Mouse (Mus musculus) hindbrain, embryonic 11.5 days (tissue): ENCODE data around the gene Prrg1. TPM values are rescaled to one million over a fixed set of nuclear protein-coding genes. Genes with fewer than 3 reads are reported as not detected.
"Not testable (repeated sequence)": the region's sequence is repeated elsewhere in the genome, so short reads cannot be mapped to it uniquely, and the experiment has no call there.

Source experiments
- ATAC-seq: fragments of 200-750 bp; cut with Nextera tagmentation; 2 replicates; pipeline ENCODE4 v1.8.0; 2017; ENCODE audit warnings: mild to moderate bottlenecking, moderate TSS enrichment, moderate library complexity; ENCODE audit not compliant: low FRiP score
- DNase-seq: peaks from one replicate; pipeline ENCODE4 v3.0.0-alpha.2; 2015; ENCODE audit warnings: low spot score
- H3K27ac ChIP-seq: fragments of 300-500 bp; sonication (generic); 2 replicates; pipeline ENCODE4 v1.5.1; 2014; ENCODE audit warnings: mild to moderate bottlenecking, low read depth, low read length
- H3K27me3 ChIP-seq: fragments of 300-500 bp; sonication (generic); 2 replicates; pipeline ENCODE4 v1.6.1; 2014; ENCODE audit warnings: mild to moderate bottlenecking, low read length, moderate library complexity, mixed read lengths; ENCODE audit not compliant: control insufficient read depth, insufficient read depth
- H3K36me3 ChIP-seq: fragments of 300-500 bp; sonication (generic); 2 replicates; pipeline ENCODE4 v1.6.1; 2014; ENCODE audit warnings: mild to moderate bottlenecking, low read length, moderate library complexity, mixed read lengths; ENCODE audit not compliant: control insufficient read depth, insufficient read depth
- H3K4me1 ChIP-seq: fragments of 300-500 bp; sonication (generic); replicated peaks from 2 replicates; pipeline ENCODE4 v1.6.1; 2014; ENCODE audit warnings: low read length, mixed read lengths; ENCODE audit not compliant: control insufficient read depth, insufficient read depth
- H3K4me2 ChIP-seq: fragments of 300-500 bp; sonication (generic); replicated peaks from 2 replicates; pipeline ENCODE4 v1.6.1; 2014; ENCODE audit warnings: mild to moderate bottlenecking, low read depth, low read length
- H3K4me3 ChIP-seq: fragments of 300-500 bp; sonication (generic); 2 replicates; pipeline ENCODE4 v1.5.1; 2014; ENCODE audit warnings: low read depth, low read length
- H3K9ac ChIP-seq: fragments of 300-500 bp; sonication (generic); 2 replicates; pipeline ENCODE4 v1.6.1; 2014; ENCODE audit warnings: low read depth, low read length
- H3K9me3 ChIP-seq: fragments of 300-500 bp; sonication (generic); 2 replicates; pipeline ENCODE4 v1.6.1; 2016; ENCODE audit warnings: low read length; ENCODE audit not compliant: control insufficient read depth
- WGBS: fragments of 180-500 bp; shearing (Covaris S2); extraction: QIAGEN DNeasy Blood & Tissue Kit; methylation state at CpG from one replicate; pipeline ENCODE4 v1.1.7; 2014; 5-methylcytosine and 5-hydroxymethylcytosine counted together
- polyA plus RNA-seq: library from polyadenylated mRNA; unstranded; fragments of >200 nt; fragmentation: Nextera tagmentation; extraction: Ambion mirVana; gene quantifications from 2 replicates; pipeline ENCODE4 v1.2.1, GENCODE M21; 2014

The Prrg1 gene
- polyA plus RNA-seq, 1 experiment from 2014 or later, result 7.7 TPM

DNA sequence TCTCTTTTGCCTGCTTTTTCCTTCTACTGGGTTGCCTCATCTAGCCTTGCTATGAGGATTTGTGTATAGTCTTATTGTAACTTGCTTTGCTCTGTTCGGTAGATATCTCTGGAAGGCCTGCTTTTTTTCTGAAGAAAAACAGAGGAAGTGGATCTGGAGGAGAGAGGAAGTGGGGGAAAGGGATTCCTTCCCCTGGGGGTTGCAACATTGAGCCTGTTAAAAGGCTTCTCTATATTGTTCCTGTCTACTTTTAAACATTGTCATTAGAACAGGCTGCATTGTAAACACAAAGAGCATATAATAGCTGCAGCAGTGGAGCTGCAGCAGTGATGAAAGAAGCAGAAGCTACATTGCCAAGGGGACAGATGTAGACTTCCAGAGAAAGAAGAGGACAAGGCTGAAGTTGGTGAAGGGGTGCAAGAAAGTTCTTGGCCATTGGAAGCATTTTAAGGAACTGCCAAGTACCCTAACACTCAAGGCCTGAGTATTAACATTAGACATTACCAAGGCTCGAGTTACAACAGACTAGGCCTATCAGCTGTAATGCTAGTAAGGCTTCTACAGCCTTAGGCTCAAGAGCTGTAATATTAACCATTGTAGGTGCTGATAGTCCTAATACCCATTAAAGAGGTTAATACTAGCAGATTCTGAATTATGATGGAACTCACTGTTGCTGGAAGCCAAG, 44.9 kb downstream of the Prrg1 start:
- no peaks in the 10 kb centered on the region for H3K36me3 ChIP-seq
- no peak overlapping the region for H3K9ac ChIP-seq
- no peak overlapping the region for H3K4me2 ChIP-seq
- no peak for ATAC-seq
- 72% methylated on average over 2 of the region's 2 CpGs for WGBS
- H3K4me1 ChIP-seq, result no peaks in the 10 kb centered on the region
- no peaks in the 10 kb centered on the region for H3K27me3 ChIP-seq
- H3K27ac ChIP-seq, result no peak overlapping the region
- no peak for DNase-seq
- no peak overlapping the region for H3K4me3 ChIP-seq
- no peaks in the 10 kb centered on the region for H3K9me3 ChIP-seq

DNA sequence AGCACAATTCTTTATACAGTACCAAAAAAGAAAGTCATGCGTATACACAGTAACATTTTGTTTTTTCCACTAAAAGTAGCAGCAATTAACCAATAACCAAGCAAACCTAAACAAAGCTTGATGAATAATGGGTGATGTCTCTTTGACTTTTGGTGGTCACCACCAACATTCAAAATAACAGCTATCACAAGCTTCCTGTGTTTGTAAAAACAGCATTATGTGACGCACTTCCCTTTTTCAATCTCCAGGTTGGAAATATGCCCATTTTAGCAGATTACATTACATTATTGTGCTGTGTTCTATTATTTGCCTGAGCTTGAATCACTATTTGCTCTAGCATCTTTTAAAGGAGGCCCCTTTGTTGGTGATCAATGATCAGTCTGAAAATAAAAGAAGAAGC, 65.4 kb downstream of the Prrg1 start:
- Histone ChIP-seq H3K9ac (no peak overlapping the region), H3K36me3 (no peaks in the 10 kb centered on the region), H3K27me3 (no peaks in the 10 kb centered on the region), H3K9me3 (no peaks in the 10 kb centered on the region), H3K27ac (no peak overlapping the region), H3K4me1 (no peaks in the 10 kb centered on the region), H3K4me2 (no peak overlapping the region), H3K4me3 (no peak overlapping the region)
- WGBS, result 97% methylated on average over 2 of the region's 2 CpGs
- DNase-seq (no peak), ATAC-seq (no peak)

DNA sequence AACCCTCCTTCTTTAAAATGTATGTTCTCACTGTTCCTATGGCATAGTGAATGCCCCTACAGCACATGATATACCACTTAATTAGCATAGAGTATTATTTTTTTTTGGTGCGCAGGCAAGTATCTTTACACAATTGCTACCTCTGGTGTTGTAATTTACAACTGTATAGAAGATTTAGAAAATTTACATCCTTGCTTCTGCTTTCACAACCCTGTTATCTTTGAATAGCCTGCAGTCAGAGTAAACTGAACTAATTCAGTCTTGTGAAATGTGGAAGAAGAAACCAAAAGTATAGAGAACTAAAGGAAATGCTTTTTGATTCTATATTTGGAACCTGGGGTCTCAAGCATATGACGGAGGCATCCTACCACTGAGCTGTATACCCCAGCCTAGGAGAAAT, 100.7 kb downstream of the Prrg1 start:
- no peaks in the 10 kb centered on the region for H3K9me3 ChIP-seq
- H3K9ac ChIP-seq, result no peak overlapping the region
- no peak overlapping the region for H3K27ac ChIP-seq
- no peaks in the 10 kb centered on the region for H3K36me3 ChIP-seq
- H3K4me3 ChIP-seq, result no peak overlapping the region
- no peak overlapping the region for H3K4me2 ChIP-seq
- H3K27me3 ChIP-seq, result no peaks in the 10 kb centered on the region
- no peaks in the 10 kb centered on the region for H3K4me1 ChIP-seq
- no peak for DNase-seq
- WGBS, result 97% methylated on average over 2 of the region's 2 CpGs
- no peak for ATAC-seq

DNA sequence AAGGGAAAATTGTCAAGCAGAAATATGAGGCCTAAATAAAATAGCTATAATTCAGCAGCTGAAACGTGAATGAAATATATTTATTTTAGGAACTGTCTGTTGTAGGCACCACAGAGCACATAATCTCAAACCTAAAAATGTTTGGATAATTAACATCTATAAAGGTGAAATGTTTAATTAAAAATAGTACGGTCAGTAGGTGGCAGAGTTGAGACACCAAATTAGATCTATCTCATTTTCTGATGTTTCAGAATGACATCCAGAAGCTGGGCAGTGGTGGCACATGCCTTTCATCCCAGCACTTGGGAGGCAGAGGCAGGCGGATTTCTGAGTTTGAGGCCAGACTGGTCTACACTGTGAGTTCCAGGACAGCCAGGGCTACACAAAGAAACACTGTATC, 104.0 kb downstream of the Prrg1 start:
- Histone ChIP-seq H3K9ac (no peak overlapping the region), H3K4me1 (no peaks in the 10 kb centered on the region), H3K9me3 (no peaks in the 10 kb centered on the region), H3K27ac (no peak overlapping the region), H3K4me3 (no peak overlapping the region), H3K4me2 (no peak overlapping the region), H3K27me3 (no peaks in the 10 kb centered on the region), H3K36me3 (no peaks in the 10 kb centered on the region)
- no peak for ATAC-seq
- DNase-seq, result no peak
- 78% methylated on average over 3 of the region's 3 CpGs for WGBS

DNA sequence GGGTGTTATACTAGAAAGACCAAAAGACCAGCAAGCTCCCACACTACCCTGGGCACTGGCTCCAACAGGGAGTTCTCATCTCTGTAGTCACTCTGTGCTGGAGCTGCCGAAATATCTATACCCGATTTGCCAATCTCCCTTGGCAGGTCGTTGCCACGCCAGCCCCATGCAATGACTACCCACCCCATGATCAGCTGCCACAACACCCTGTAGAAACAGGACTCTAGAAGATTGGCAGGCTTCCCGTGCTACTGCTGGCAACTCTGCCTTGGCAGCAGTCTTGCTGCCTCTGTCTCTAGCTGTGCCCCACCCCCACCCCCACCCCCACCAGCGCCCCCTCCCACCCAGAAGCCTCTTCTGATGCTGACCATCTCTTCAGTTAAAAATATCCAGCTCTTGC, 149.3 kb downstream of the Prrg1 start:
- Histone ChIP-seq H3K9ac (no peak overlapping the region), H3K27ac (no peak overlapping the region), H3K36me3 (no peaks in the 10 kb centered on the region), H3K4me2 (no peak overlapping the region), H3K4me3 (no peak overlapping the region), H3K4me1 (no peaks in the 10 kb centered on the region), H3K27me3 (no peaks in the 10 kb centered on the region), H3K9me3 (no peaks in the 10 kb centered on the region)
- no peak for DNase-seq
- no peak for ATAC-seq
- 75% methylated on average over 6 of the region's 6 CpGs for WGBS

DNA sequence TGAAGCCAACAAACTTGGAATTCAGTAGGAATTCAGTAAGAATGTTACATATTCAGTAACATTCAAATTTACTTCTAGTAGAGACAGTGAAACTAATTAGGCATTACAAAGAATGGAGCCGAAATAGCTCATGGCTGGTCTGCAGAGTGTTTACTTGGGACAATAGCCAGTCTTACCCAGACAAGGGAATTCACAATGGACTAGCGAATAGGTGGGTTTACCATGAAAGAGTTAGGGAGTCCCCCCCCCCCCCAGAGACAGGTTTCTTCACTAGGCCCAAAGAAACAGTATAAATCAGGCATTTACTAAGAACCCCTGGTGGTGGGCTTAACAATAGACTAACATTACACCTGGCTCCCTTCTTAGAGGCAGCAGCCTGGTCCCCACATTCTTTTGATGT, 180.3 kb downstream of the Prrg1 start:
- DNase-seq, H3K27ac ChIP-seq, H3K4me1 ChIP-seq, ATAC-seq, H3K4me2 ChIP-seq, H3K4me3 ChIP-seq, H3K27me3 ChIP-seq, H3K9ac ChIP-seq, H3K36me3 ChIP-seq, H3K9me3 ChIP-seq: not testable (repeated sequence)
- WGBS, result 81% methylated on average over 2 of the region's 2 CpGs

Other genes starting within 250 kb of the Prrg1 start
- gene 4930480E11Rik, start 214.3 kb downstream of the Prrg1 start, polyA plus RNA-seq, result not detected in 2 replicates
- gene Fam47c, start 153.9 kb upstream of the Prrg1 start, polyA plus RNA-seq, result not detected in 2 replicates